Mouse (Mus musculus): ENCODE results near the gene Bcorl1. TPM values are rescaled to one million over a fixed set of nuclear protein-coding genes. Genes with fewer than 3 reads are reported as not detected.

Gene Bcorl1
- total RNA-seq (2021) = 1 to 10 TPM; 6.8 to 7.2 TPM
- long read RNA-seq, experiment 1, partial matches to known transcripts = 1 of 7 reads
- long read RNA-seq, experiment 1, other reads (novel, unspliced or antisense) = 6 of 7 reads
- long read RNA-seq, experiment 2, partial matches to known transcripts = 0 of 3 reads
- long read RNA-seq, experiment 2, other reads (novel, unspliced or antisense) = 3 of 3 reads

DNA sequence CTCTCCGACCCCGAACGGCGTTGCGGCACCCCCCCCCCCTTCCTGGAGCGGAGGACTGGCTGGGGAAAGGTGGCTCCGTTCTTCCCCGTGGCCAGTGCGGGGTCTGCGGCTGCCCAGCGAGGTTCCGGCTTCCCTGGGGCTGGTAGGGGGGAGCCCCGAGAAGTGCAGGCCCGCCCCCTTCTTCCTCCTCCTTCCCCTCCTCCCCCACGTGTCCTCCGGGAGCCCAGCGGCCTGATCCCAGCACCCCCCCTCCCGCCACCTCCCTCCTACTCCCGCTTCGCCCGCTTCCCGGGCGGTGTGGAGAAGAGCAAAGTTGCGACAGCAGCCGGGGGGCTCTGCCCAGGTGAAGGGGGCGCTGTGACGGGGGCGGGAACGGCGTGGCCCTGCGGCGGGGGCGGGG, at the start of gene Bcorl1:
Gene Bcorl1 (plus strand): TSS at position 218 of the 400 bp plus-strand sequence.
- intact Hi-C loops (cut with DNase I) = no loop called here
- DNase-seq = peak; percentile 23 to 36

DNA sequence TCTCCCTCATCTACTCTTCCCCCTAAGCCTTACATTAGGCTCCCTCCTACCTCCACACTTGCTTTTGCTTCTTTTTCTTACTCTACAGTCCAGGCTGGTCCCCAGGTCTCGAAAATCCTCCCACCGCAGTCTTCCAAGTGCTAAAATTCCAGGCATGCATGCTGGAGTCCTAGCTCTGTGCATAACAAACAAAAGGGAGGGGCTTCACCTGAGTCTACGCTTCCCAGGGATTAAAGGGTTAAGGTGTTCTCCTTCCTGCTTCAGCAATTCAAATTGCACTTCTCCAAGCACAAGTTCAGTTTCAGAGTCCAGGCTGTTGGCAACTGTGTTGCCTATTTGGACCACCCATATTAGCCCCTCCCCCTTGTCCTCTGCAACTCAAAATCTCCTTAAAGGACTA, 49.7 kb upstream of the Bcorl1 start:
- intact Hi-C loops (cut with DNase I) = no loop called here
- DNase-seq = no peak

DNA sequence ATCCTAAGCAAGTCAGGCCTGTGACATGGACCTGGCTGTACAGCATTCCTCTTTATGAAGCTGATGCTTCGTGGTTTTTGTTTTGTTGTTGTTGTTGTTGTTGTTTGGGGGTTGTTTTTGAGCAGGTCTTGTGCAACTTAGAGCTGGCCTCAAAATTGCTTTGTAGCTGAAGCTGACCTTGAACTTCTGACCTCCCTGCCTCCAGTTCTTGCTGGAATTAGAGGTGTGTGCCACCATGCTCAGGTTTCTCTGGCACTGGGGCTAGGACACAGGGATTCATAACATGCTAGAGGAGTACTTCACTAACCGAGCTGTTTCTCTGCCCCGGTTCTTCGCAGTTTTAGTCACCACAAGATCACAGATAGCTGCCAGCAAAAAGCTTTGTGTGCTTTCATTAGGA, 35.8 kb upstream of the Bcorl1 start:
- DNase-seq = no peak
- intact Hi-C loops (cut with DNase I) = no loop called here

DNA sequence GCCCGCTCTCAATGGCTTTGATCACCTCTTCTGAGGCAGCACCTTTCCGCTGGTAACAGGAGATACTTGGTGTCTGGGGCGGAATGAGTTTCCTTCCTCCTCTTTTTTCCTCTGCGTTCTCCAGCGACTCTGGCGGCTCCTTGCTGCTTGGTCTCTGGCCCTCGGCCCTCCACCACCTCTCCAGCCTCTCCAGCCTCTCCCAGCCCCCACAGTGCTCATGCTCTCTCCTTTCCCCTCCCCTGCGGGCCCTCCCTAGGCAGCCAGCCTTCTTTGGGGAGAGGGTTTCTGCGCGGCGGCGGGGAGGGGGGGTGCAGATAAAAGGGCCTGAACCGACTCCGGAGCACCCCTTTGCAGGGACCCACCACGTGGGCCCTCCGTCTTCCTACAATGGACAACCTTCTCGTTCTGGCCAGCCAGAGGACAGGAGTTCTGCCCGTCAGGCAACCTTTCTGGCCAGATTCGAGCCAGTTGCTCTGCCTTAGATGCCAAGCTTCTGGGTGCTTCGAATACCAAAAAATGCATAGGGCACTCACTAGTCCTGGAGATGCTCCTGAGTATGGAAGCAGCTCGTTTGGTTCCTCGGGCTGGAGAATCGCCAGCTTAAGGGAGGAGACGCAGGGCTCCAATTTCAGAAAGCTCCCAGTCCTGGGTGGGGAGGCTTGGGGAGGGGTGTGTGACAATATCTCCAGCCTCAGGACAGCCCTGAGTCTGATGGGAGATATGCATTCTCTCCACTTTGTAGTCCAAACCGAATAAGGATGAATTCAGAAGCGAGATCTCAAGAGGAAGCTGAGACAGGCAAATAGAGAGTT, 30.2 kb upstream of the Bcorl1 start:
- intact Hi-C loops (cut with DNase I) = no loop called here
- DNase-seq = no peak

DNA sequence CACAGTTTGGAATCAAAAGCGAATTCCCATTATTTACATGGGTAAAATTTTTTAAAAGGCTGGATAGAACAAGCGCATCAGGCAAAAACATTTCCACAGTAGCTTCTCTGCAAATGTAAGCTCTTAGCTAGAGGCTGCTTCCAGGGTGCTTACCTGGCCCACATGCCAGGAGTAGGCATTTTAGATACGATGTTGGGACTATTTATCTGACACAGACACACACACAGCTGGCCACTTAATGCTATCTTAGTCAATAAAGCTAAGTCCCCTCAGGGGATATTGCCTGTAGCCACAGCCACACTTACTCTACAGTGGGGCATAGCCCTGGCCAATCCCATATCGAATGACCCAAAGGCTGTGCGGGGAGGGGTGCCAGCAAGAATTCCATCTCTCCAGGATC, 29.4 kb upstream of the Bcorl1 start:
- no peak for DNase-seq
- intact Hi-C loops (cut with DNase I) = no loop called here

DNA sequence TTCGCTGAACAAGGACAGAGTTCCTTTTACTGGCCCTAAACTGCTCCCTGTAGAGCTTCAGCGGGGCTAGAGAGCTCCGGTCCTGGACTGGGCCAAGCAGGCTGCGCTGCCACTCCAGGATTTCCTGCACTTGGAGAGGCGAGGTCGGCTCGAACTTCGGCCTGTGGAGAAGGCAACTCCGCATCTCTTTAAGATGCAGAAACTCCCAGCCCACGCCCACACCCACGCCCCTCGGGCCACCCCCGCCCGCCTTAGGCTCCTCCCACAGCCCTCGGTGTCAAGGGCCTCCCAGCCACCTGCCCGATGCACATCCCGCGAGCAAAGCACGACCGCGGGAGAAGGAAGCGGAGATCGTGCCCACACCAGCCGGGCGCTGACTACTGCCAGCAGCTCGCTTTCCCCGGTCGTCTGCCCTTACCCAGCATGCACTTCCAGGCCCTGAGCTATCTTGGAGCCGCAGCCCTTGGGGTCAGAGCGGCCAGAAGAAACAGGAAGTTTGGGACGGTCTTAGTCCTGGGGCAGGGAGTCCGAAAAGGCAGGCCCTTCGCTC, 26.6 kb upstream of the Bcorl1 start:
- peak; percentile 80 to 81 for DNase-seq
- intact Hi-C loops (cut with DNase I) = no loop called here

DNA sequence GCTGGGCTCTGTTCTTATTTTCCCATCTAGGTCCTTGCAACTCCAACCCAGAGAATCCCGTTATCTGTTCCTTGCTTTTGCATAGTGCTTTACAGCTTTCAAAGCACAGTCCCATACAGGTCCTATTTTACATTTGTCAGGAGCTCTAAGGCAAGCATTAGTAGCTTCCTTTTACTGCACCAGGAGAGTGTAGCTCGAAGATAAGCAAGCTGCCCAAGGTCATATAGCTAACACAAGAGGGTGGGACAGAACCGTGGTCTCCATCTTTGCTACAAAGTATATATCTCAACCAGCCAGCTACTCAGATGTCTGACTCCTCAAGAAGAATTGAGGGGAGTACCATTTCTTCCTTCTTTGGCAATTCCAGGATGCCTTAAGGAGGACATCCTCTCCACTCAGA, 23.7 kb upstream of the Bcorl1 start:
- intact Hi-C loops (cut with DNase I) = no loop called here
- DNase-seq = no peak

DNA sequence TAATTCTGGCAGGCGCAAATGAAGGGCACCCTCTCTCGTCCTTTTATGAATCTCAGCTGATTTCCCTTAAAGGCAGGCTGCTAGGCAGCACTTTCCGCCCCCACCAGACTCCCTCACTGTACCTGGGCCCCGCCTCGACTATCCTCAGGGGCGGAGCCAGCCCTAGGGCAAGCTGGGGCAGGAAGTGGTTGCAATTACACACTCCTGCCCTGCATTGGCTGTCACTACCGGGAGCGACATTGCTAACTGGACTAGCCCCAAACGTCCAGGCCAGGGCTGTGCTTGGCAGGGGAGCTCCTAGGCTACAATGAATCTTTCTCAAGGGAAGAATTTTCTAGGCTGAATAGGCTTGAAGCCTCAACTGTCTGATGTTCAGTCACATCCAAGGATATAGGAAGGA, 23.0 kb upstream of the Bcorl1 start:
- intact Hi-C loops (cut with DNase I) = no loop called here
- DNase-seq = no peak

DNA sequence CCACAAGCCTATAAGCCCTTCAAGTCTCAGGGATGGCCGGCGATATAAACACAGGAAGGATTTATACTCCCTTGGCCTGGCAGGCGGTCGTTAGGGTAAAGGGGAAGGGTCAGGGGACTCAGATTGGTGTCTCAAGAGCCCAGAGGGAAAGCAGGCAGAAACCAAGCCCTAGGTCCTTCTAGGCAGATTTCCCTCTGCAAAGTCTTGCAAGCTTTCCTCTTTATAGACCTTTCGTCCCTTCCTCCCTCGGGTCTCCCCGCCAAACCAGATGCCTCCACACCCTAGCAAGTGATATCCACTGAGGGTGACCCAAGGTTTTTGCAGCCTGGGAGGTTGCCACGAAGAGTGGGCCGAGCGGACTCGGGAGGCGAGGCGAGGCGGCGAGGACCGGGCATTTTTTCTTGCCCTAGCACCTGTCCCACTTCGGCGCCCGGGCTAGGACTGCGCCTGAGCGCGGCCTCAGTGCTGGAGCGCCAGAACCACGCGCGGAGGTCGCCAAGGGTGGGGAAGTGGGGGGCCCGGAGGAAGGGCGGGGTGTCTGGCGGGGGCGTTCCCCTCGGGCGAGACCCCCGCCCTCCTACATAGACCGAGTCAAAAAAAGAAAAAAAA, 613 bp upstream of the Bcorl1 start:
- intact Hi-C loops (cut with DNase I) = no loop called here
- DNase-seq = peak in 1 of 2 experiments; percentile 14

DNA sequence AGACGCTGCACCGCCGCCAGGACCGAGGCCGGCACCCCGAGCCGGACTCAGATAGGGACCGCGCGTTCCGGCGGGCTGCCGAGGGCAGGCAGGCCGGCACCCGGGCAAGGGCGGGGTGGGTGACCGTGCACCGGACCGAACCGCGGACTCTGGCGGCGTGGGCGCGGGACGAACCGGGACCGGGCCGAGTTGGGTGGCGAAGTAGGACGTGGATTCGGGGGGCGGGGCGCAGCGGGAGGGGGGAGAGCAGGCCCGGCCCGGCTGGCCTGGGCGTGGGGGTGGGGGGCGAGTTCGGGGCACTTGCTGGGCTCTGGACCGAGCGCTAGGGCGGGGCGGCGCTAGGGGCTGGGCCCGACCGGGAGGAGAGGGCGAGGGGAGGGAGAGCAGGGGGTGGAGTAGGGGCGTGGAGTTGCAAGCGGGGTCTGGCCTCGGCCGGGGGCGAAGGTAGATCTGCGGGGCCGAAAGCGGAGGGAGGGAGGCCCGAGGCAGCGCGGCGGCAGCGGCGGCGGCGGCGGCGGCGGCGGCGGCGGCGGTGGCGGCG, 533 bp downstream of the Bcorl1 start:
- DNase-seq = peak; percentile 32 to 37
- intact Hi-C loops (cut with DNase I) = loop anchor here (2.0 kb wide), 1 partner anchor 57 kb away; no protein-coding TSS in a partner anchor

DNA sequence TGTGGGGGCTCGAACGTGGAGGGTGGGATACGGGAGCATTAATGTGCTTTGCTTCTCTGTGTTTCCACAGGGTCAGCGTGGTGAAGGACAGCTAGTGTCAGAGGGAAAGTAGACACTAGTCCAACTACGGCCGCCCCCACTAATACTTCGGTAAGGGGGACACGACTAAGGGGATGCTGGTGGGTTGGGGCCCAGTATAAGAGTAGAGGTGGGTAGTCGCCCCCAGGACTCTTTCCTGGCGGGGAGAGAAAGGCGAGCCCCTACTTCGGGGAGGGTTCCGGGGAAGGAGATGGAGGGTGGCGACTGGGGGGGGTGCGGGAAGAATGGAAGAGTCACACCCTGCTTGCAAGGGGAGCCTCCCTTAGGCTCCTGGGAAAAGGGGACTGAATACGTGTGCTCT, 1.6 kb downstream of the Bcorl1 start:
- intact Hi-C loops (cut with DNase I) = loop anchor here (2.0 kb wide), 1 partner anchor 58 kb away; no protein-coding TSS in a partner anchor
- no peak for DNase-seq

DNA sequence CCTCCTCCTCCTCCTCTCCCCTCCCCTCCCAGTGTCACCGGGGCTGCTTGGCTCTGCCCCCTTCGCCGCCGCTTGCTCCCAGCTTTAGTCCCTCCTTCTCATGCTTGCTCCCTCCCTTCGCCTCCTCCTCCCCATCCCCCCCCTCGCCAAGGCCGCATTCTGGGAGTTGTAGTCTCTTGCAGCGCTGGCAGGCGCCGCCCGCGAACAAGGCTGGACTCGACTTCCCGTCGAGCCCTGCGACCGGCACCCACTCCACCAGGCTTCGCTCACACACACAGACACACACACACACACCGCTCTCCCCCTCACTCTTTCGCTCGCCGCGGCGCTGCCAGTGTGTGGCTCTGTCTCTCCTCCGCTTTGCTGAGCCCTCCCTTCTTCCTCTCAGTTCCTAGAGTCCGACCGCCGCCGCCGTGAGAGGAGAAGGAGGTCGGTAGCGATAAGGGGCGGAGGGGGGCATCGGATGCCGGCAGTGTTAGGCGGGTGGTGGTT, 2.3 kb downstream of the Bcorl1 start:
- DNase-seq = peak; percentile 65 to 85
- intact Hi-C loops (cut with DNase I) = loop anchor here (2.0 kb wide), 1 partner anchor 59 kb away; no protein-coding TSS in a partner anchor

DNA sequence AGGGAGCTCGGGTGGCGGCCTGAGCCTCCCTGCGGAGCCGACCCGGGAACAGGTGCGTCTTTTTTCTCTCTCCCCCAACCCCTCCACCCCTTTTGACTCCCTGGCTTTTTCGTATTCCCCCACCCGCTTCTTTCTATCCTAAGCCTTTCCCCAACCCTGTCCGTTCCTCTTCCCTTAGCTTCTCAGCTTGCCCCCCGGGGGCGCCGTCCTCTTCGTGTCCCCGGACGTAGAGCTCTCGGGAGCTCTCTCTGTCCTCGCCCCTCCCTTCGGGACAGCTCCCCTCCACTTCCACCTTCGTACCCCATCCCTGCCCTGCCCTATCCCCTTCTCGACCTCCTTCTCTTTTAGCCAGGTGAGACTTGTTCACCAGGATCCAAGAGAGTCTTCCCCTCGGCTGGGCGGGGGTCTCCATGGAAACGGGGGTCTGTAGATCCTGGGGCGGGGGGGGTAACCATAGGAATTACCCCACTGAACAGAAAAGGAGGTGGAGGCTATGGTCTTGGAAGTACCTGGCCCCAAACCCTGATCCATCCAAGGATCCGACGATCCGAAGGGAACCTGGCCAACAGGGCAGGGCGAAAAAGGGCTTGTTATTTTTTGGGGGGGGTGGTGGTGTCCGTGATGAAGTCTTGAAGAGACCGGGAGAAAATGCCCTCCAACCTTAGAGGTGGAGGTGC, 2.9 kb downstream of the Bcorl1 start:
- DNase-seq = no peak
- intact Hi-C loops (cut with DNase I) = loop anchor here (2.0 kb wide), 1 partner anchor 59 kb away; no protein-coding TSS in a partner anchor

DNA sequence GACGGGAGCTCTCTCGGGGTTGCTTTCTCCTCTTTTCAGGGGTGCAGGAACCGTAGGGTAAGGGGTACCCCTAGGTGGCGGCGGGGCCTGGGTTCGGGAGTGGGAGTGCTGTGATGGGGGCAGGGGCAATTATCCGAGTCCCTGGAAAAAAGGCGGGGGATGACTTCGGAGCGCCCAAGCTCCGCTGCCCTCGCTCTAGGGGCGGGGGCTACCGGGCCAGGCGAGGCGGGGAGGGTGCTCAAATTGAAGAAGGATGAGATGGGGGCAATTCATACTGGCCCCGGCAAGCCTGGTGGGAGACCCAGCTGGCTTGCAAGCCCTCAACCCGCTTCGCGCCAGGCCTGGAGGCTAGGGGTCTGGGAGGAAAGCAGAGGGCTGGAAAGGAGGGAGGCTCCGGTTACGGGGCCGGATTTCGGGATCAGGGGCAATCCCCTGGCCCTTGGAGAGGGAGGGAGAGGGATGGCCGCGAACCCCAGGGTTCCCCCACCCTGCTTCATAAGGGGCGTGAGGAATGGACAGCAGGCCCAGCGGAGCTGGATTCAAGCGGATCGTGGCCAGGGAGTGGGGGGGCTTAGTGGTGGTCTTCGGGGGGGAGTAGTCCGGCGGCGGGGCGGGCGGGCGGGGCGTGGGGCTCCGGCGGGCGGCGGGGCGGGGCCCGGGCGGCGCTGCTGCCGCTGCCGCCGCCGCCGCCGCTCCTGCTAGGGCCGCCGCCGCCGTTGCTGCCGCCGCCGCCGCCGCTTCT, 3.7 kb downstream of the Bcorl1 start:
- peak in 1 of 2 experiments; percentile 14 for DNase-seq
- intact Hi-C loops (cut with DNase I) = no loop called here

DNA sequence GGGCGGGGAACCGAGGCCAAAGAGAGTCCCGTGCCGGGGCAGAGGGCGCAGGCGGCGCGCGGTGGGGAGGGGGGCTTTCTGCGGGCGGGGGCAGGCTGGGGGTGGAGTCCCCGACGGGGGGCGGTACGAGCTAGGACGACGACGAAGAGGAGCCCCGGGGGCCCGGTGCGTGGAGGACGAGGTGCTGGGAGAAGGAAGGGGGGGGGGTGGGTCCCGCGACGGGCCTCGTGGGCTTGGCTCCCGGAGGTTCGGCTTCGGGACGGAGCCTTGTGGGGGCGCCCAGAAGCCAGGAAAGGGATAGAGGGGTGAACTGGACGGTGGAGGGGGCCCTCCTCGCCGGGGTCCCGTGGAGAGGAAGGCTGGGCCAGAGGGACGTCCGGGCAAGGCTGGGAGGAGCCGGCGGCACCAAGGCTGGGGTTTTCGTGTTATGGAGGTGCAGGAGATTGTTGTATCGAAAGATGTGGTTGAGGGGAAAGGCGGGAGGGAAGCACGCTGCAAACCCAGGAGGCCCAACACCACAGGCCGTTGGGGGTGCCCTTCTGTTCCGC, 4.3 kb downstream of the Bcorl1 start:
- peak in 1 of 2 experiments; percentile 12 for DNase-seq
- intact Hi-C loops (cut with DNase I) = no loop called here

DNA sequence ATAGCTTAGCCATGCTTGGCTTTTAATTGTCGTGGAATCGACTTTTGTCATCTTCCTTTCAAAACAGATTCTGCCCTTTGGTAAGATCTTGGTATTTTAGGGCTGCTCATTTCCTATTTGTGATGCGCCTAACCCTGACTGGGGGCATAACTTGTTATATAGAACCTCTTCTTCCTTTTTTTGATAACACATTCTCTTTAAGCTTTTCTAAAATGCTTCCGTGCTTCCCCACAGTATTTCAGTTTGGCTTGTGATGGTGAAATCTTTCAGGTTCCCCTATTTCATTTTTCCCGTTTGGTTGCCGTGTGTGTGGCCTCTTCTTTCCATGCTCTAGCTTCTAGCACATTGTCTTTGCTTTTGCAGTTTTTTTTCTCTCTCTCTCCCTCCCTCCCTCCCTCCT, 14.2 kb downstream of the Bcorl1 start:
- intact Hi-C loops (cut with DNase I) = loop anchor here (5.0 kb wide), 1 partner anchor 1063 kb away; no protein-coding TSS in a partner anchor

DNA sequence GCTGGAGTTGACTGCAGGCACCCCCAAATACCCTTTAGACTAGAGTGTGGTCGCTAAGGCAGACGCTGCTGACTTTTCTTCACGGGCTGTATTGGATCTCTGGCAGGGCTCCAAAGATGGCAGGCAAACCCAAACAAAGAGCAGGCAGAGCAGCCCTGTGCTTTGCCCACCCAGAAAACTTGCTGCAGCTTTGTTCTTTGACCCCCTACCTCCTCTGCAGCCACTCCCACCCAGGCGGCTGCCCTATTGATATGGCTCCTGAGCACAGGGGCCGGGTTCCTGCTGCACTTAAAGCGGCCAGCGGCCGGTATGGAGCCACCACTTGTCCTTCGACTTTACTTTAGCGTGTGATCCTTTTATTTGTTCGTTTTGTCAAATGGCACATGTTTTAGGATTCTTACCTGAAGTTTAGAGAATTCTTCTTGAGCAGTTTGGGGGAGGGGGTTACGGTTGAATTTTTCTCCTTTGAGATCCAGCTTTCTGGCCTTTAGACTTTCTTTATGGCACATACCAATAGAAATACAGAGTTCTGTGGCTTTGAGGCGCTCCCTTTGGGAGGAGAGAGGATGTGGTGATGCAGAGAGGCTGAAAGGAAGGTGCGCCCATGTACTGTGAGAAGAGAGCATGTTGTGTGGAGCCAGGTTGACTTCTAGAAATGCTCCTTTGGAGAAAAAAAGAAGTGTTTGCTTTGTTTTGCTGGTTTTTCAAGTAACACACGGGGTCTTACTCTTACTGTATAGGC, 24.8 kb downstream of the Bcorl1 start:
- intact Hi-C loops (cut with DNase I) = no loop called here

More for the DNA sequence above, 14.2 kb downstream of the Bcorl1 start:
- no peak for DNase-seq

DNA sequence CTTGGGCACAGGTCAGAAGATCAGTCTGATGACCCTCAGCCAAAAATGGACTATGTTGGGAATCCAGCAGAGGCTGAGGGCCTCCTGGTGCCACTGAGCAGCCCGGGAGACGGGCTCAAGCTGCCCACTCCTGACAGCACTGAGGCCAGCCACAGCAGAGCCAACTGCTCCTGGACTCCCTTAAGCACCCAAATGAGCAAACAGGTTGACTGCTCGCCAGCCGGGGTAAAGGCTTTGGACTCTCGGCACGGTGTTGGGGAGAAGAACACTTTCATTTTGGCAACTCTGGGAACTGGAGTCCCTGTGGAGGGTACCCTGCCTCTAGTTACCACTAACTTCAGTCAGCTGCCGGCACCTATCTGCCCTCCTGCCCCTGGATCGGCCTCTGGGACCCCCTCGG, 26.7 kb downstream of the Bcorl1 start:
- intact Hi-C loops (cut with DNase I) = no loop called here
- DNase-seq = no peak

More for the DNA sequence above, 24.8 kb downstream of the Bcorl1 start:
- DNase-seq = no peak
